Mouse (Mus musculus) cerebellum, adult 9-10 months (tissue): ENCODE data around the gene Carmil3.

Experiments
- DNase-seq: peaks from one replicate; pipeline ENCODE4 v3.0.0; 2022

Gene Carmil3

GRCm38 (mm10) chr14:55490361-55491201, at the start of gene Carmil3:
Gene Carmil3, plus strand, starts transcription at chr14:55490651.
- peak; percentile 90 for DNase-seq

GRCm38 (mm10) chr14:55457693-55458092, 32.8 kb upstream of the Carmil3 start:
- no peak for DNase-seq

GRCm38 (mm10) chr14:55458273-55458672, 32.2 kb upstream of the Carmil3 start:
- peak; percentile 86 for DNase-seq

GRCm38 (mm10) chr14:55458761-55459160, 31.7 kb upstream of the Carmil3 start:
- no peak for DNase-seq

- DNase-seq: no peak
Observed at GRCm38 (mm10) chr14:55459796-55460195, 30.7 kb upstream of the Carmil3 start.

GRCm38 (mm10) chr14:55460297-55460696, 30.2 kb upstream of the Carmil3 start:
- no peak for DNase-seq

GRCm38 (mm10) chr14:55461757-55462156, 28.7 kb upstream of the Carmil3 start:
- no peak for DNase-seq

- no peak for DNase-seq
Observed at GRCm38 (mm10) chr14:55466481-55466880, 24.0 kb upstream of the Carmil3 start.

- no peak for DNase-seq
Observed at GRCm38 (mm10) chr14:55467108-55467507, 23.3 kb upstream of the Carmil3 start.

- DNase-seq: no peak
Observed at GRCm38 (mm10) chr14:55468301-55468741, 22.1 kb upstream of the Carmil3 start.

- DNase-seq: no peak
Observed at GRCm38 (mm10) chr14:55469041-55469440, 21.4 kb upstream of the Carmil3 start.

GRCm38 (mm10) chr14:55469821-55470220, 20.6 kb upstream of the Carmil3 start:
- no peak for DNase-seq

- DNase-seq: no peak
Observed at GRCm38 (mm10) chr14:55470806-55471205, 19.6 kb upstream of the Carmil3 start.

GRCm38 (mm10) chr14:55475654-55476053, 14.8 kb upstream of the Carmil3 start:
- DNase-seq: no peak

GRCm38 (mm10) chr14:55477421-55477820, 13.0 kb upstream of the Carmil3 start:
- DNase-seq: no peak

- DNase-seq: no peak
Observed at GRCm38 (mm10) chr14:55477829-55478228, 12.6 kb upstream of the Carmil3 start.

GRCm38 (mm10) chr14:55478651-55479599, 11.5 kb upstream of the Carmil3 start, which contains the start of gene Dhrs4:
Gene Dhrs4, plus strand, starts transcription at chr14:55478758.
- peak; percentile 81 for DNase-seq

- no peak for DNase-seq
Observed at GRCm38 (mm10) chr14:55479629-55480028, 10.8 kb upstream of the Carmil3 start.

GRCm38 (mm10) chr14:55484430-55485085, 5.9 kb upstream of the Carmil3 start:
- DNase-seq: no peak

- no peak for DNase-seq
Observed at GRCm38 (mm10) chr14:55486836-55487235, 3.6 kb upstream of the Carmil3 start.

GRCm38 (mm10) chr14:55491291-55491833, 911 bp downstream of the Carmil3 start:
- peak; percentile 81 for DNase-seq

- DNase-seq: peak; percentile 62
Observed at GRCm38 (mm10) chr14:55492103-55492502, 1.7 kb downstream of the Carmil3 start.
